Comparison of ENCODE assay signal across 7 mouse cellular contexts in the genomic region with DNA sequence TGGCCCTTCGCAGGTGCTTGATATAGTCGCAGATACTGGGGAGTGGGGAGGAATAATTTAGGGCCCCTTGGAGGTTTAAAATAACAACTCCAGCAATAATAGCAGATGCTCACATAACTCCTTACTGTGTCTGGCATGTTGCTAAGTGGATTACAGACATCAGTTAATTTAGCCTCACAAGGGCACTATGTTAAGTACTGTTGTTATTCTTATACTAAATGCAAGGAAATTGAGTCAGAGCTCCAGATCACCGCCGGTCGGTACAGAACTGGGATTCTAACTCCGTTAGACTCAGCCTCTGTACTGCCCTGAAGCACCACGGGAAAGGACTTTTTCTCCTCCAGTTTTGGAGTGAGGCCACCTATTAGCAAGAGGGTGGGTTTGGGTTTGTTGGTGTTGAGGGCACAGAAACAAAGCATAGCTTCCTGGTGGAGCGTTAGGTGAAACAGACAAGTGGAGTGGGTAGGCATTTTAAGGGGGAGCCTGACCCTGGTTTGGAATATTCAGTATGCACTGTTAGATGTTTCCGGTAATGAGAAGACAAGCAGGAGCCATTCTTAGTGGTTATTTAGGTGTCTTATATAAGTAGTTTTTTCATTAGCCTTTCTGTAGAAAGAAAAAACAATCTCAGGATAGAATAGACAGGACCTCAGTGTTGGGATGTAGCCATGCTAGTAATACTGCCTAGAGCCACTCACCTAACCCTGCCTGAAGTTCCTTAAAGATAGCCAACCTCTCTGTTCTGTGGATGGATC. TPM values are rescaled to one million over a fixed set of nuclear protein-coding genes. Genes with fewer than 3 reads are reported as not detected.
DNase-seq lines count a peak whose midpoint lies in the region; ATAC-seq lines count a peak whose summit lies in the region.

No protein-coding gene starts in this region.

- peak overlapping the region; percentile 81 for H3K4me2 ChIP-seq in heart, embryonic 12.5 days
- H3K4me2 ChIP-seq in limb, embryonic 15.5 days: peak overlapping the region; percentile 87

- no peak for ATAC-seq in heart, embryonic 12.5 days (ENCODE audit: insufficient number of reproducible peaks, low FRiP score)
- ATAC-seq in limb, embryonic 15.5 days (ENCODE audit: insufficient number of reproducible peaks, low FRiP score, low TSS enrichment, low read depth): no peak
- ATAC-seq in erythroblast, adult 5-6 weeks (replicated peaks; ENCODE audit: low FRiP score, poor library complexity, severe bottlenecking): no peak

- H3K4me1 ChIP-seq in heart, embryonic 12.5 days (replicated peaks): peaks cover 58% of the 10 kb centered on the region
- peaks cover 55% of the 10 kb centered on the region for H3K4me1 ChIP-seq in limb, embryonic 15.5 days

- no peaks in the 10 kb centered on the region for H3K9me3 ChIP-seq in heart, embryonic 12.5 days (replicated peaks)
- no peaks in the 10 kb centered on the region for H3K9me3 ChIP-seq in limb, embryonic 15.5 days

- H3K27me3 ChIP-seq in heart, embryonic 12.5 days (replicated peaks): no peaks in the 10 kb centered on the region
- H3K27me3 ChIP-seq in limb, embryonic 15.5 days: no peaks in the 10 kb centered on the region

- peak overlapping the region; percentile 100 for H3K9ac ChIP-seq in heart, embryonic 12.5 days
- no peak overlapping the region for H3K9ac ChIP-seq in limb, embryonic 15.5 days

- peak overlapping the region; percentile 99 for H3K27ac ChIP-seq in heart, embryonic 12.5 days (ENCODE audit: poor library complexity, severe bottlenecking)
- H3K27ac ChIP-seq in limb, embryonic 15.5 days: peak overlapping the region; percentile 99

- peak; percentile 22 to 34 for DNase-seq in right cerebral cortex, postnatal 10 days (ENCODE audit: low spot score in 2 of 2)
- DNase-seq in right cerebral cortex, postnatal 14 days: no peak
- DNase-seq in embryo, embryonic 11 days: no peak
- DNase-seq in urinary bladder, postnatal 25 days (ENCODE audit: low spot score): no peak

- WGBS in heart, embryonic 12.5 days: 52% methylated on average over 9 of the region's 9 CpGs
- WGBS in limb, embryonic 15.5 days: 45% methylated on average over 9 of the region's 9 CpGs

- 0 out of 2 replicates have a peak, but pooled peaks cover 3% of the 10 kb centered on the region for H3K36me3 ChIP-seq in heart, embryonic 12.5 days
- no peaks in the 10 kb centered on the region for H3K36me3 ChIP-seq in limb, embryonic 15.5 days

- peak overlapping the region; percentile 99 for H3K4me3 ChIP-seq in heart, embryonic 12.5 days
- peak overlapping the region; percentile 82; the same call in 1 of the 2 replicates for H3K4me3 ChIP-seq in limb, embryonic 15.5 days

RNA-seq across cellular contexts. Expression of gene Anp32a, which starts 4.7 kb away (rescaled TPM):
- polyA plus RNA-seq in heart, embryonic 12.5 days (2016; fragmentation: Nextera tagmentation; extraction: Ambion mirVana): 156 and 158 TPM in 2 replicates
- 161 and 166 TPM in 2 replicates for polyA plus RNA-seq in limb, embryonic 15.5 days (2015; fragmentation: Nextera tagmentation; extraction: Ambion mirVana)
- 71.1 and 137 TPM in 2 replicates for total RNA-seq in erythroblast, adult 5-6 weeks (2015; ENCODE audit: low replicate concordance)
- total RNA-seq in erythroblast, adult 5-6 weeks (2017; ENCODE audit: low replicate concordance): 126 and 136 TPM in 2 replicates

Comparison
In these comparisons a context has a peak if more than half of its experiments do, and no peak if none do; other contexts are left out.
1. DNase-seq: peak in right cerebral cortex, postnatal 10 days (2 of 2); none in right cerebral cortex, postnatal 14 days (single experiment), embryo, embryonic 11 days (single experiment) and urinary bladder, postnatal 25 days (single experiment).